Mouse (Mus musculus) inflammation-experienced regulatory T-cells, adult 6 months (primary cell): Measurements from ENCODE around the gene Gys2. TPM values are rescaled to one million over a fixed set of nuclear protein-coding genes. Genes with fewer than 3 reads are reported as not detected.

Experiments
- ATAC-seq: one replicate; pipeline ENCODE4 v1.8.0; 2017
- polyA plus RNA-seq, 3 experiments: library from polyadenylated mRNA; unstranded; fragments of 100-300 nt; shearing (Covaris generic); gene quantifications; one replicate each; pipeline ENCODE4 v1.2.1; 2017

The Gys2 gene
- polyA plus RNA-seq, 3 experiments from 2014 or later = not detected

DNA sequence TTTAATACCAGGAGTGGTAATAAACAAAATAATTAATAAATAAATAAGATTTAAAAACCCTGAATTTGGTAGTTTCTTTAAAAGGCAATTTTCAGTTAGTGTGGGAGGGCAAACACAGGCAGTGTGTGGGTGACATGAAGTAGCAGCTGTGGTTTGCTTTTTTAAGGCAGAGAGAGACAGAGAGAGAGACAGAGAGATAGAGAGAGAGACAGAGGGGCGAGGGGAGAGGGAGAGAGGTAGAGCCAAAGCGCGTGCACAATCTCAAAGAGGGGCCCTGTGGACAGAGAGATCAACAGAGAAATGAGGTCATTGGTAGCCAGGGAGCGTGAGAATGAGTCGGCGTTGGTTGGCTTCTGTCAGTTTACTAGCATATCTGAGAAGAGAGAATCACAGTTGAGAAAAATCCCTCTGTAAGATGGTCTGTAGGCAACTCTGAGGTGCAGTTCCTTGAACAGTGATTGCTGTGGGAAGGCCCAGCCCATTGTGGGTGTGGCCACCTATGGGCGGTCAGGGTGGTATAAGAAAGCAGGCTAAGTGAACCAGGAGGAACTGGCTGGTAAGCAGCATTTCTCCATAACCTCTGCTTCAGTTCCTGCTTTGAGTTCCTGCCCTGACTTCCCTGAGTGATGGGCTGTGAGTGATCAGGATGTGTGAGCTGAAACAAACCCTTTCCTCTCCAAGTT lies 17.5 kb downstream of the Gys2 start:
- no peak for ATAC-seq

DNA sequence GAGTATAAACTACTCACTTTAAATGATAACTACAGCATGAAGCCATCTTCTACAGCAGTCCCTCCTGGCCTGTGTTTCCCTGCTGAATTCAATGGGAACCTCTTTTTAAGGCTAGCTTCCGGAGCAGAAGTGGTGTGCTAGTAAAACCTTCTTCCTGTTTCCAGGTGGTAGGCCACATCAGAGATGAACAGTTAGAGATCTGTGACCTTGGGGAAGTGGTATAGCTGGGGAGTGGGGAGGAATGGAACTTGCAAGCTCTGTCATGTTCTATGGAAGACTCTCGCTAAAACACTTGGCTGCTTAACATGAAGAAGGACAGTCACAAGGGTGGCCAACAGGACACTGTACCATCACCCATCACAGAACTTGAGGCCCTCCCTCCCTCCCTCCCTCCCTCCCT lies 19.6 kb downstream of the Gys2 start:
- ATAC-seq = no peak

DNA sequence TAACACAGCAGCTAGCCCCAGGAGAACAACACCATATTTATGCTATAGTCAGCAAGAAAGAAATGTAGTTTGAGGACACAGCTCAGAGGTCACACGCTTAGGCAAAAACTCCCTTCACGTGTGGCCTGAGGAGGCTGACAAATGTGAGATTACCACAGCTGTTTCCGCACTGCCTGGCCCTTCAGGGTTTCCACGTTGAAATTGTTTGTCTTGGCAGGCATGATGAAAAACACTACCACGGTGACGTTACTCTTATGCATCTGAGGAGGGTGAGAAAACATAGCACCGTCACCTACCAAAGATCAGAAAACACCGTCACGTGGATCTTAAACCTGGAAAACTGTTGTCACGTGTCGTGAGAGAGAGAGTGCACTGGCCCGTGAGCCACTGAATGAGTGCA lies 21.5 kb downstream of the Gys2 start:
- ATAC-seq = no peak

DNA sequence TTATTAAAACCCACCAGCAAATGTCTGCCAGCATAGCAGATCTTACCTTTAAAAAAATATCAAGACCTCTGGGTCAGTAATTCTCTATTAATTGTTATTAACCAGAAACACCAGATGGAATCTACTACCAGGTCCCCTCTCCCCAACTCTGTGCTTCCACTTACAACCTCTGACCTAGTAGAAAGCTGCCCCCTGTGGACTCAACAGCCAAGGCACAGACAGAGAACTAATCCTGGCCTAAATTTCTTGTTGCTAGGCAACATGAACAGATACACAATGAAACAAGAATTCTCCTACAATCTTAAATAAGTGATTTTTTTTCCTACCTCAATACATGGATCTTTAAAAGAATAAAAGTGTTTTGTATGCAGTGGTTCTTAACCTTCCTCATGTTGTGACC lies 43.8 kb downstream of the Gys2 start:
- ATAC-seq = no peak

DNA sequence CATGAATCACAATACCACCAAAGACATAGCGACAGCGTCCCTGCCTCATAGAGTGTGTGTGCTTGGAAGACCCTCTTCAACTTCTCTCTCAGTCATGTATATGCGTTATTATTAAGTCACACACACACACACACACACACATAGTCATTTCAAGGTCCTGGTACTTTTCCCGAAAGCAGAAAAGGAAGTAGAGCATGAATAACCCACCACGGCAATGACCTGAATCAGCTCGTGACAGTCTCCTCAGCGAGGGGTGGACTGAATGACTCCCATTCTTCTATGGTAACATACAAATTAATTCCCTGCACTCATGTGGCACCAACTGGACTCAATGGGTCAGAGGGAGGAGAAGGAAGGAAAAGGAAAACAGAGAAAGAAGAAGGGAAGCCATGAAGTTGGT lies 47.9 kb downstream of the Gys2 start:
- ATAC-seq = no peak

DNA sequence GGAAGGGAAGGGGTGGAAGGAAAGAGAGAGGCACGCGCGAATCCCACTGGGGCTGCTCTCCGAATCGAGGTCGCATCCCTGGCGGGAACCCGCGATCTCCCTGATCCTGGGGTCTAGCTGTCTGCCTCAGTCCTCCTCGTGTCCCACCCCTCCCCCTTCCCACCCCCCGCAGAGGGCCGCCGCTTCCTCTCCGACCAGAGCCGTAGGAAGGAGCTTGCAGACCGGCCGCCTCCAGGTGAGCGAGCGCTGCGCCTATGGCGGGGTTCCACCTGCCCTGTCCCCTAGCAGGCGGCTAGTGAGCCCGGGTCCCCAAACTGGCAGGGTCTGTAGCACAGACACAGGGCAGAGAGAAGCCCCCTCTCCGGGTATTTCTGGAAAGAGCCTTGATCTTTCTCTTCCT lies 58.3 kb downstream of the Gys2 start:
- ATAC-seq = no peak

DNA sequence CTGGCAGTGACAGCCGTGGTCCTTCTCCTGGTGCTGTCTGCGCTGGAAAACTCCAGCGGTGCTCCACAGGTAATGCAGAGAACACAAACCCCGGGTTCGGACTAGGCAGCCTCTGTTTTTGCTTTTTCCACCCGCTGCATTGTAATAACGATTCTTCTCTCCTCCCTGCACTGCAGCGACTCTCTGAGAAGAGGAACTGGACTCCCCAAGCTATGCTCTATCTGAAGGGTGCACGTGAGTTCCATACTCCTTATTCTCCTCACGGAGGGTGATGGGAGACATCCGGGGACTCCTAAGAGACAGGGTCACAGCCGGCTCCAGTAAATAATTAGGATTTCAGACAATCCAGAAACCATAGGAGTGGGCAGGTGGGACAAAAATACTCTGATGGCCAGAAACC lies 59.1 kb downstream of the Gys2 start:
- ATAC-seq = no peak

DNA sequence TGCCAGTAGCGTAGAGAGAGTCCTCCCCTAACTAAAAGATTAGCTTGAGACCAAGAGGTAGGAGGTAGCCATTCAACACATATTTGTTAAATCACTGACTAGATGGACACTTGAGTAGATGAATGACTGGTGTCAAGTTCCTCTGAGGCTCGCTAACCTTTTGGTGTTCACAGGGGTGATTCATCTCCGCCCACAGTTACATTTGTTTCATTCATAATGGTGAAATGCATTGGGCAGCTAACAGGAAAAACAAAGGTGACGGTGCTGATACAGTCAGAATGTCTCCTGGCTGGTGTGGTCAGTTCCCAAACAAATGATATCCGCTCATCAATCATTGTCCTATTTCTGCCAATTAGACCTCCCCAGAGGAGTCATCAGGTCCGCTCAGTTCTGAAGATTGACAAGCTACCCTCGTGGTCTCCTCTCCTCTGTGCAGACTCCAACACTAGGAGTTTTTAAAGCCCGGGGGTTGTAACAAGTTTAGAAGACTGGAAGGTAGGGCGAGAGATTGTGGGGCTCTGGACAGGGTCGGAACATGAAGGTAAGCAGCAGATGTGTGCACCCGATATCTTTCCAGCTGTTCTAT lies 59.9 kb downstream of the Gys2 start, which contains the start of gene Spx:
Gene Spx (plus strand): TSS at position 536 of the 586 bp plus-strand sequence.
- ATAC-seq = no peak

DNA sequence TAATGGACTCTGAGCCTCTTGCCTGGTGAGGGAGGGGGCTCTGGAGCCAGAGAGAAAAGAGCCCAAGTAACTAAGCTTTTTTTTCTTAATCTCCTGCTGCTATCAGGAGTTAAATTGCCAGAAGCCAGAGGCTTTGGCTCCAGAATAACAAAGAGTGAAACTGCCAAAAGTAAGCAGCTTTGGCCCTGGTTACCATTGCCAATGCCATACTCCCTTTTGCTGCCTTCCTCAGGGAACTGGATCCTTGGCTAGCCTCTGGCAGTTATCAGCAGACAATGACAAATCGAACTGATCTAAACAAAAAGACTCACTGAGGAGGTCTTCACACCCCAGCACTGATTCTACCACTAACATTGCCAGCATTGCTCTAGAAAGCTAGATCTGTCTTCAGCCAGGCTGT lies 61.8 kb downstream of the Gys2 start:
- no peak for ATAC-seq

DNA sequence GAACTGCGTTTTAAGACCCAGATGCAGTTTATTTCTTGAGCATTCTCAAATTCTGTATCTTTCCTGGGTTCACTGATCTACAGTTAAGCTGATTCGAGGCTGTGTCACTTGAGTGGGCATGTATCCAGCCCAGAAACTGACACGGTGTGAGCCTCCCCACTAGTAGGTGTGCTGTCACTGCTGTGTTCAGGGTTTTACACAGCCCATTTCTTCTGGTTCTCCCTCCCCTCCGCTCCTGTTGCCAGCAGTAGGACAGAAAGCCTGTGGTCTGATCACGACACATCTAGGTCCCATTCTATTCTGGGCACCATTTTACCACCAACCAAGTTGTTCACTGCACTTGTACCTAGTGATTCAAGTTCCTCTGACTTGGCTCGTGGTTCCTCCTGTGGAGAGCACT lies 77.2 kb downstream of the Gys2 start:
- no peak for ATAC-seq

DNA sequence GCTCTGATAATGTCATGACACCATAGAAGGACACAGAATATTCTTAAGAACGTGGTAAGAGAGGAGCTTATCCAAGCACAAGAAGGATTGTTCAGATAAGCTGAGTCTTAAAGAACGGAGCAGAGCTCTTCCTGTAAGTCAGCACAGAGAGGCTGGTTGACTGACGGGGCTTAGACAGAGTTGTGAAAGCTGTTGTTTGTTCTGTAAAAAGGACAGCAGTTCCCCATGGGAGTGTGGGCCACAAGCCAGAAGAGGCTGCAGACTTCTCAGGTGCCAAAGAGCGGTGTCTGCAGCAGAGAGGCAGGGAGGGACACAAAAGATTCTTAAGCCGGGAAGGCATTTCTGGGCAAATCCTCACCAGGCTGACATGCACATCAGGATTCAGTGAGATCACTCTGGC lies 78.2 kb downstream of the Gys2 start:
- no peak for ATAC-seq

DNA sequence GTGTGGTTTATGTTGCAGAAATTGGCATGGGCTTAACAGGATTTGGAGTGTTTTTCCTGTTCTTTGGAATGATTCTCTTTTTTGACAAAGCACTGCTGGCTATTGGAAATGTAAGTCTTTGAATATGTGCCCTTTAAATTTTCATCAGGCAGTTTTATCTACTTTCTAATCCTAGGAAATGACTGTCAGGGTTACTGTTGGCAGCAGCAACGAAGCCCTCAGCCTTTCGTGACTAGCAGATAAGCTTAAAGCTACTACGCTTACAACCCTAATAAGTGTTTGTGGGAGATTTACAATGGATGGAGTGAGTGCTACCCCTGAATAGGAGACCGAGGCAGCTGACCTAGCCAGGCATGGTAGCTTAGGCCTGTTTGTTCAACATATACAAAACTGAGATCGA lies 80.6 kb downstream of the Gys2 start:
- no peak for ATAC-seq

DNA sequence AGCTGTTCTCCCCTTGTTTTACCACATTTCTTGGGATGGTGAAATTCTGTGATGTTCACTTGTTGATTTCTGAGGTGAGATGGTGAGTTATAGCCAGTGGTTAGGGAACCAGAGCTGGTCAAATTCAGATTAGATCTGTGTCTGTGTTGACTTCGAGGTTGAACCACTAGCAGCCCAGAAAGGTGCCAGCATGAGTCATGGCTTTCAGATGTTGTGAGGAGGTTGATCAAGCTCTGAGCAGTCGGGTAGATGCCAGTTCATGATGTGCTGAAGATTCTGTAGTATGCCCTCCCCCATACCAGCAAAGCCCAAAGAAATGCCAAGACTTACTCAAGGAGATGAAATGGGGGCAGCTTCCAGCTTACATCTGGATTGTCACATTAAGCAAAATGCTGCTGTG lies 83.8 kb downstream of the Gys2 start:
- no peak for ATAC-seq

DNA sequence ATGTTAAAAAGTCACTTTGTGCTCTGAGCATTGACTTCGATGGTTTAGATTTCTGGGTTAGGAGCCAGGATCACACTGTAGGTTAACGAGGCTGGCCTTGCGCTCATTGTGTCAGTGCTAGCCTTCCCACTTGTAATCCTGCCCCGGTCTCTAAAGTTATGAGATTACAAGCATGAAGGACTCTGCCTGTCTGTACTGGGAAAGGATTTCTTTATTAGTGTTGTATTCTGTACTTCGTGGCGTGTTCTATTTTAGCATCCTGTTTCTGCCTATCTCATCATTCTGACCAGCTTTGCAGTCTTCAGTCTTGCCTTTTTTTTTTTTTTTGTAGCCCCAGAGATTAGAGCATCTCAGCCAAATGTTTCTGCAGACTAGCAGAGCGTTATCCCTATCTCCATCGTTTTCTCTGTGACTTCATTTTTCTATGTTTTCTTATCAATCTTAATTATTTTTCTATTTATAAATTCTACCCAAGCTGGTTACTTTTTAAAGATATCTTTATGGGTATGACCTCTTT lies 85.1 kb downstream of the Gys2 start:
- no peak for ATAC-seq

DNA sequence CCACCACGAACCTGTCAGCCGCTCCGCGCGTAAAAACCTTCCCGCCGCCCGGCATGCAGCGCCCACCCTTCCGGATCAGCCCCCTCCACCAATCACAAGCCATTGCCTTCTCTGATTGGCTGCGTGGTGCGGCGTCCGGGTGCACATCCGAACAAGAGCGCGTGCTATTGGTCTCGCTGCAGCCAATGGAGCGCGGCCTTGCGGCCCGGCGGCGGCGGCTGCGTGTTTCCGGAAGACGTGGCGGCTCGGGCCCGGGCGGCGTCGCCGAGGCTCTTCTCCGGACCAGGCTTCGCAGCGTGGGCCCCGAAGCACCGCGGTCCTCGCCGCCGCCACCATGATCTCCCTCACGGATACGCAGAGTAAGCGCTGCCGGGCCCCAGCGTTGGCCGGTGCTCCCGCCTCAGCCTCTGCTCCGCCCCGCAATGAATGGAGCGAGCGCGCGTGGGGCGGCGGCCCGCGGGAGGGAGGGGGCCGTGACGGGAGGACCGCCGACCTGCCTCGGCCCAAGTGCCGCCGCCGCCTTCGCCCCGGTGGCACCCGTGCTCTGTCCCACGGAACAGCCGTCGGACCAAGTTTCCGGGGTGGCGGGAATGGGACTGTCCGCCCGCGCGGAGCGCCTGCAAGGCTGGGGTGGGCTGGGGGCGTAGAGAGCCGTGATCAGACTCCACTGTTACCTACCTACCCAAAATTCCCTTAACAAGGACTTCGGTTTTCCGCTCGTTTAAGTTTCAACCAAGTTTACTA lies 85.7 kb downstream of the Gys2 start, which contains the start of the genes Recql and Golt1b:
Gene Recql (minus strand): TSS at position 77 of the 744 bp plus-strand sequence.
Gene Golt1b (plus strand): TSS at position 211 of the 744 bp plus-strand sequence.
- ATAC-seq = peak; percentile 97

DNA sequence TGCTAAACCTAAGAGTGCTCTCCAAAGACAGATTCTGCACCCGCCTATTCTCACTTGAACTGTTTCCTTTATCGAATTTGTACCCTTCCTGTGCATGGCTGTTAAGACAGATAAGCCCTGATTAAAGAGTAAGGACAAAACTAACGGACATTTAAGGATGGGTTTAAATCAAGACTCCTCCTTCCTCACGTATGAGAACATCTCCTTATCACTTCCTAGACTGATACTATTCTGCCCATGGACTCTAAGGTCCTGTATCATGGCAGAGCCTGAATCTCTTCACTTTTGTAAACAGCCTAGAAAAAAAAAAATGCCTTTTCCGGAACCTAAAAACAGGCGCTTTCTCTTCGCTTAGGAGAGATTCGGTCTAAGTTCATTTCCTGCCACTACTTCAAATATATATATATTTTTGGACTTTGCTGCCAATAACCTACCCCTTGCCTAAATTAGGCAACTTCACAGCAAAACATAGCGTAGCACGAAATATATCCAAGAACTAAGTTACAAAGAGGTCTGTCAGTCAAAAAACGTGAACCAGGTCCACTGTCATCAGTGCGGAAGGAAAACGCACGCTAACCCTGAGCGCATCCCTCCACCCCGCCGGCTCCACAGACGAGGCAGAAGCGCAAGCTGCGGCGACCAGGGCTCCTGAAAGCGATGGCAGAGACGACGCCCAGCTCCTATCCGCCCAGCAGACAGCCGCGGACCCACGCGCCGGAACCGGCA lies 86.5 kb downstream of the Gys2 start:
- no peak for ATAC-seq

DNA sequence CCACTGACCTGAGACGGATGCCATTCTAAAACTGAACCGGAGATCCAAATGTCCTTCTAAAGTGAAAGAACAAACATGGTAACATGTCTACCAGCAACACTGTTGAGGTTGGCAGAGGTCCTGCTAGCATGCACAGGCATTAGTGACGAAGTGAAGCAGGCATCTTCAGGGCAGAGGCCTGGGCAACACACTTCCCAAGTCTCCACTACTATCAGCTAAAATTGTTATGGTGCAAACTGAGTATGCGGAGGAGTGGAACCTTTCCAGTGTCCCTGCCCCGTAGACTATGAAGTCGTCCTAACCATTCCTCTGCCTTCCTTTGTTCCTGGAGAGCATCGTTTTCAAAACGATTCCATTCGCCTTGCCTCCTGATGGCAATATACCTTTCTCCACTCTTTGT lies 88.4 kb downstream of the Gys2 start:
- ATAC-seq = no peak

DNA sequence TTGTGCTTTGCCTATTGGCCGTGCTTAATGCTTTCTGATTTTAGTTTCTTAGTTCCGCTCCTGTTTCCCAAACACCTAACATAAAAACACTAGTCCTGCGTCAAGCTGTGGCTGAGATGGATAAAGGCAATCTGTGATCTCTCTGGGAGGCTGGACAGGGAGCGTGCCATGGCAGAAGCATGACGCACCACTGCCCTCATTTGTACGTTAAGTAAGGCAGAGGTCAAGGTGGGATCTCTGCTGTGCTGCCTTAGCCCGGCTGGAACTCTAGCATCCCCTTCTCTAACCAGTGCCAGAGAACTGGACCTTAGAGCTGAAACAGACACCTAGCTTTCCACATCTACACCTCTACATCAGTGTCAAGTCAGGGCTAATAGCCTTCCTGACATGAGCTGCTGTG lies 91.3 kb downstream of the Gys2 start:
- ATAC-seq = no peak

DNA sequence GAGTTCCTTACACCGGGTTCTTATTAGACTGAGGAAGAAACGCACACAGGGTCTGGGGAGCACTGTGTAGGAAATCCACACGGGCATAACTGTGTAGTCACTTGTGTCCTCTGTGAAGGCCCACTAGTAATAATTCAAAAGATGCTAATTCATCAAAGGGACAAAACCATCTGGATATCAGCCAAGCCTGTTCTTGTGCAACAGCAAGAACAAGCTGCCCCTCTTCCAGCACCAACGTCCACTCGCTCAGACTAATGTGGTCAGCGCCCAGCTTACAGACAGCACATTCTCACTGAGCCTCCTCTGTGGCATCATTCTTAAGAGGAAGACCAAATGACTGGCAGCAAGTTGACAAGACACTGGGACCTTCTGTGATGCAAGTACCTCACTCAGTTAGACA lies 92.9 kb downstream of the Gys2 start:
- ATAC-seq = no peak

DNA sequence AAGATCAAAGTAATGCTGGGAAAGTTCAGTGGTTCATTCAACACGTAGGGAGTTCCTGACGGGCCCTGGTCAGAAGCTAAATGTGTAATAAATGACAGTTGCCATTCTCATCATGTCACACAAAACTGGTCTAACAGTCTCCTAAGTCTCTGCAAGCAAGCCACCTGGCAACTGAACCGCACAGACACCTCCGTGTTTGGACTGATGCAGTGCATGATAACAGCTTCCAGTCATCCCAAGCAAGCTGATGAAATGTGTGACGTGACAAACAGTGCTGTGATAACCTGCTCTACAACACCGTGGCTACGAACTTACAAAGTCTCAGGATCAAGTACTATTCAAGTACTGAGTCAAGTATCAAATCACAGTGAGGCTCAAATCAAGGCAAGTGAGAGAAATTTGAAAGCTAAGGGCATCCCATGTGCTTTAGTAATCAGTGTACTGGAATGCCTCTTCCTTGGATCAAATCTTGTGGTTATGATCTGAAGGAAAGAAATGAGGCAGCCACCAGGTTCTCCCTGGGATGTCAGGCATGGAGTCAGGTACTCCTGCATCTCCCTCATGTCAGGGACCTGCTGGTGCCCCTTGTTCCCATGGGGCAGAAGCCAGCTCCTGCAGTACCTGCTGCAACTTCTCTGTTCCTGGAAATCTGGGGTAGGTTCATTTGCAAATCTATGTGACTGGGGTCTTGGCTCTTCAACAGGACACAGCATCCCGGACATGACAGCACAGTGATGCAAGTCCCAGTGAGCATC lies 94.2 kb downstream of the Gys2 start:
- ATAC-seq = no peak

DNA sequence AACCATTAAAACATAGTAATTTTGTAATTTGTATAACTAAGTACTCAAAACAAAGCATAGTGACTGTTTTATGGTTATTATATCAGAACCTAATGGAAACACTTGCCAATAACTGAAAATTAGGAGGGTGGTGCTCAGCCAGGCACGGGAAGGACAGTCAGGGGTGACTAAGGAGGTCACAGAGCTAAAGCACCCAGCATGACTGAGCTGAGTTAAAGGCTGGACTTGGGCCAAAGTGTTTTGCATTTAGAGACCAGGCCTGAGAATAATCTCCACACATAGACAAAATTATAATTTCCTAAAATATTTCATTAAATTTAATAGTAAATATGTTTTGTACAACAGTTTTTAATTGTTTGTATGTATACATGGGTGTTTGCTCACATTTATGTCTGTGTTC lies 95.8 kb downstream of the Gys2 start:
- no peak for ATAC-seq
